Mouse (Mus musculus) induced T-regulatory cell, adult 2 months (primary cell): ENCODE measurements around the gene Zfp219.

Source experiments
- DNase-seq: peaks from one replicate; pipeline ENCODE4 v3.0.0-alpha.2; 2012; ENCODE audit warnings: low read depth

Zfp219 gene

DNA sequence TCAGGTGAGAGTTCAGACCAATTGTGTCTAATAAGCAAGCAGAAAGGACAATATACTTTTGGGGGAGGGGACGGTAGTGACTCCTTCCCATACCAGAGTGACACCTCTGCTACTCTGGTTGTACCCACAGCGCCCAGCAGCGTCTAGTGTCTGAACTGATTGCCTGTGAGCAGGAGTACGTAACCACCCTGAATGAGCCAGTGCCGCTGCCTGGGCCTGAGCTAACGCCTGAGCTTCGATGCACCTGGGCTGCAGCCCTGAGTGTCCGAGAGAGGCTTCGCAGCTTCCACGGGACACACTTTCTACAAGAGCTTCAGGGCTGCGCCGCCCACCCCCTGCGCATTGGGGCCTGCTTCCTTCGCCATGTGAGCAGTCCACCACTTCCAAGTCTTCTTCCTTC is 23.1 kb downstream of the Zfp219 start:
- no peak for DNase-seq

DNA sequence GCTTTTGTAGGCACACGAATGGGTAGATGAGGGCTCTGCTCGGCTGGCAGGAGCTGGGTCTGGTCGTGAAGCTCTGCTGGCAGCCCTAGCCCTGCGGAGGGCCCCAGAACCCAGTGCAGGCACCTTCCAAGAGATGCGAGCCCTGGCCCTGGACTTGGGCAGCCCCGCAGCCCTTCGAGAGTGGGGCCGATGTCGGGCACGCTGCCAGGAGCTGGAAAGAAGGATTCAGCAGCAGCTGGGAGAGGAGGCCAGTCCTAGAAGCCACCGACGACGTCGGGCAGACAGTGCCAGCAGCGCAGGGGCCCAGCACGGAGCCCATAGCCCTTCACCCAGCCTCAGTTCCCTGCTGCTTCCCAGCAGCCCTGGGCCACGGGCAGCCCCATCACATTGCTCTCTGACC is 23.7 kb downstream of the Zfp219 start:
- no peak for DNase-seq

DNA sequence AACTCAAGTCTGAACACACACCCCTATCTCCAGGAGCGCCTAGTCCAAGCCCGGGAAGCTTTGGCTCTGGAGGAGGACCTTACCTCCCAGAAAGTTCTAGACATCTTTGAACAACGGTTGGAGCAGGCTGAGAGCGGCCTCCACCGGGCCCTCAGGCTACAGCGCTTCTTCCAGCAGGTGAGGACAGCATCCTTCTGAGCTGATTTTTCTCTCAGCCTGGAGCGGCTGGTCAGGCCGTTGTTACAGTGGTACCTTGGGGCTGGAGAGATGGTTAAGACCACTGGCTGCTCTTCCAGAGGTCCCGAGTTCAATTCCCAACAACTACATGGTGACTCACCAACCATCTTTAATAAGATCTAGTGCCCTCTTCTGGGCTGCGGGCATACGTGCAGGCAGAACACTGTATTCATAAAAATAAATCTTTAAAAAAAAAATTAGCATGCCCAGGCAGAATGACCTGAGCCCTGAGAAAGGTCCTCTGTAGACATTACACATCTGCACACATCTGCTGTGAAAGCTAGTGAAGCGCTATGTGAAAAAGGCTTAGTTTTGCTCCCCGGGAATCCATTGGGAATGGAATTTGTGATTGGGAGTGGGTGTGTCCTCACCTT is 24.2 kb downstream of the Zfp219 start:
- DNase-seq: no peak

DNA sequence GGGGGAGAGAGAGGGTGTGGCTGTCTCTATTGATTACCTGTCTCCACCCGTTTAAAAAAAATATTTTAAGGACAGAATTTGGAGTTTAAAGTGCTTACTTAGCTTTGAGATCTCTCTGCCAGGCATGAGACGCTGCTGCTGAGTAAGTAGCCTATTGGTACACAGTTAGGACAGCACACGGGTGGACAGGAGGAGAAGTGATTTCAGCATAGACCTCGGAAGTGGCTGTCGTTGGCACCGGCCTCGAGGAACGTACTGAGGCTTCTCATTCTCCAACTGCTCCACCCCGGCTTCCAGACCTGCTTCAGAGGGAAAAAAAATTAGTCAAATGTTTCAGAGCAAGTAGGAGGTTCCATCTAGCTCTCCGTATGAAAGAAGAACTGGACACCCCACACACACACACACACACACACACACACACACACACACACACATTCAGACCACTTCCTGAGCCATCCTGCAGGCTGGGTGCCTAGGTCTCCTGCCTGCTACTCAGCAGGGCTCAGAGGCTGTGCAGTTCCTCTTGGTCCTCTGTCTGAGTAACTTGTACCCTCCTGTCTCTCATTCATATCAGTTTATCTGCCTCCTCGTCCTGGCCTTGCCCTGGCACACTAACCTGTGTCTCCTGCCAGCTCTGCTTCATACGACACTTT is 25.2 kb downstream of the Zfp219 start:
- no peak for DNase-seq

DNA sequence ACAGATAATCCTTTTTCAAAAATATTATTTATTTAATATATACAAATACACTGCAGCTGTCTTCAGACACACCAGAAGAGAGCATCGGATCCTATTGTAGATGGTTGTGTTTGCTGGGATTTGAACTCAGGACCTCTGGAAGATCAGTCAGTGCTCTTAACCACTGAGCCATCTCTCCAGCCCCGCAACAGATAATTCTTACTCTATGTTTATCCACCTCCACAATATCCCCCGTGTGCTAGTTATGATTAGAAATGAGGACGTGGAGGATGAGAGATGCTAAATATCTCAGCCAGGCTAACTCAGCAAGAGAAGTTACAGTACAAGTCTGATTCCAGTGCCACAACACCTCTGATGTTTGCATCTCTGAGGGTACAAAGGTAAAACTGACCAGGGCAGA is 26.1 kb downstream of the Zfp219 start:
- DNase-seq: no peak

DNA sequence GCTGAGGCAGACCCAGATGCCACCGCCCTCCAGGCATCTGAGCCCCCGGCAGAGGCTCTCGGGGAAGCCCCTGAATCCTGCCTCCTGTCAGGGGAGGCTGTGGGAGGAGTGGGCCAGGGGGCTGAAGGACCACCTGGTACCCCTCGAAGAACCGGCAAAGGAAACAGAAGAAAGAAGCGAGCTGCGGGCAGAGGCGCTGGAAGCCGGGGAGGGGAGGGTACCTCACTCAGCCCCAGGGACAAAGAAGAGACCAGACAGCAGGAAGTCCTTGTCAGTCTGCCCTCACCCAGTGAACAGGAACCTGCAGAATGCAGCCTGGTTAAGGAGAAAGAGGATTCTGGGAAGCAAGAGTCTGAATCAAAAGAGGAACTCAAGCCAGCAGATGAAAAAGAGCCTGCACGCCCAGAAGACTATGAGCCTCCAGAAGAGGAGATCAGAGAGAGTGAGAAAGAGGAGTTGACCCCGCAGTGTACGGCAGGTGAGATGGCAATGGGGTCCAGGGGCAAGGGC is 31.0 kb downstream of the Zfp219 start:
- no peak for DNase-seq

DNA sequence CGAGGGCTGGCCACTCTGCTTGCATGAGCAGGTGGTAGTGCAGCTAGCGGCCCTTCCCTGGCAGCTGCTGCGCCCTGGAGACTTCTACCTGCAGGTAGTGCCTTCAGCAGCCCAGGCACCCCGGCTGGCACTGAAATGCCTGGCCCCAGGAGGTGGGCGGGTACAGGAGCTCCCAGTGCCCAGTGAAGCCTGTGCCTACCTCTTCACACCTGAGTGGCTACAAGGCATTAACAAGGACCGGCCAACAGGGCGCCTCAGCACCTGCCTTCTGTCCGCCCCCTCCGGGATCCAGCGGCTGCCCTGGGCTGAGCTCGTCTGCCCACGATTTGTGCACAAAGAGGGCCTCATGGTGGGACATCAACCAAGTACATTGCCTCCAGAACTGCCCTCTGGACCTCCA is 31.8 kb downstream of the Zfp219 start:
- no peak for DNase-seq

DNA sequence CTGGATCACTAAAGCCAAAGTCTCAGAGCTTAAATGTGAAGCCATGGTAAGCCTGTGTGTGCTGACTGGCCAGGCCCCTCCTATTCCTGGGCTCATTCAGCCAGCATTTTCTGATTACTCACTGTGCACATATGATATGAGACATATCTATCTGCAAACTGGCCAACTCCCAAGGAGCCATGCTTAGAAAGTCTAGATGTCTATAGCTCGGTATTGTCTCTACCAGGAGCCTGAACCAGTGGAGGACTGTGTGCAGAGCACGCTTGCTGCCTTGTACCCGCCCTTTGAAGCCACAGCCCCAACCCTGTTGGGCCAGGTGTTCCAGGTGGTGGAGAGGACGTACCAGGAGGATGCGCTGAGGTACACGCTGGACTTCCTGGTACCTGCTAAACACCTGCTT is 33.4 kb downstream of the Zfp219 start:
- DNase-seq: no peak

DNA sequence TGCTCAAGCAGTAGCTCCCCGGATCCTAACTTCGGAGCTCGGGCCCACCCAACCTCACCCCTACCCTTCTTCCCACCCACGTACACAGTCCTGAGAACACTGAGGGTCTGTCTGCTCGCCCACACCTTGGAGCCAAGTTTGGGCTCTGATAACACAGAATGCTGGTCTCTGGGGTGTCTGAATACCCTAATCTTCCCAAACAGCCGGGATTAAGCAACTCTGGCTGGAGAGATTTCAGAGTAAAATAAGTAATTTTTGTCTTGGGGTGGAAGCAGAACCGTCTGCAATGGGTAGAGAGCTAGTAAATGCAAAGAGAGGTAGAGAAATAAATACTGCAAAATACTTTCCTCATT is 34.4 kb downstream of the Zfp219 start:
- no peak for DNase-seq

DNA sequence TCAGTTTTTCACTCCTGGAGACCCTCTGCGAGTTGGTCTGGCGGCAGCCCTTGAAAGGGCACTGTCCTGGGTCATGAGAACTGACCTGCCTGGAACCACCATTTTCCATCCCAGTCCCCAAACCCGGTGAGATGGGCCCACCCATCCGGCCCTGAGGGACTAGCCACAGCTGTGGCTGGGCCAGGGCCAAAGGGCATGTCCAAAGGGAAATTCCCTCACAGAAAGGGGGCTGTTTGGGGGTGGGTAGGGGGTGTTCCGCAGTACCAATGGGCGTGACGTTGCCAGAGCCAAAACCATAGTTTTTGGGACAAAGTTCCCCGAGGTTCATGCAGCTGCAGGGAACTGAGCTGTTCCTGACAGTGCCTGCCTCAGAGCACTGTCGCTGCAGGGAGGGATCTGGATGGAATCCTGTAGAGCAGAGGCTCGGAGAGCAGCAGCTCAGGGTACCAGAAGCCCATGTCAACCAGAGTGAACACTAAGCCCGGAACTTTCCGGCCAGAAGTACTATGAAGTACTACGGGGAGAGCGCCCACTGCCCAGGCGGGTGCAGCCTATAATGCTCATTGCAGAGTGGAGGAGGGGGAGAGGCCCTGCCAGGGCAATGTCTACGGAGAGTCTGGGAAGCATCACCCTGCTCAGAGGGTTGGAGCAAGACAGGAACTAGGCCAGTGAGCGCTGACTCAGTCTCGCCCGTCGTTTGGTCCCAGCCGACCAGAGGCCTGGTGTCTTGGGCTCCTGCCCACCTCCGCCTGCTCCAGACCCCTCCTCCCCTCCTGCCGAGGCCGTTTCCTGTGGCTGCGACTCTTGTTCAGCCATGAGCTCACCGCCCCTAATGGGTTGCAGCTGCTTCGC is 35.0 kb downstream of the Zfp219 start:
- peak; percentile 17 for DNase-seq

DNA sequence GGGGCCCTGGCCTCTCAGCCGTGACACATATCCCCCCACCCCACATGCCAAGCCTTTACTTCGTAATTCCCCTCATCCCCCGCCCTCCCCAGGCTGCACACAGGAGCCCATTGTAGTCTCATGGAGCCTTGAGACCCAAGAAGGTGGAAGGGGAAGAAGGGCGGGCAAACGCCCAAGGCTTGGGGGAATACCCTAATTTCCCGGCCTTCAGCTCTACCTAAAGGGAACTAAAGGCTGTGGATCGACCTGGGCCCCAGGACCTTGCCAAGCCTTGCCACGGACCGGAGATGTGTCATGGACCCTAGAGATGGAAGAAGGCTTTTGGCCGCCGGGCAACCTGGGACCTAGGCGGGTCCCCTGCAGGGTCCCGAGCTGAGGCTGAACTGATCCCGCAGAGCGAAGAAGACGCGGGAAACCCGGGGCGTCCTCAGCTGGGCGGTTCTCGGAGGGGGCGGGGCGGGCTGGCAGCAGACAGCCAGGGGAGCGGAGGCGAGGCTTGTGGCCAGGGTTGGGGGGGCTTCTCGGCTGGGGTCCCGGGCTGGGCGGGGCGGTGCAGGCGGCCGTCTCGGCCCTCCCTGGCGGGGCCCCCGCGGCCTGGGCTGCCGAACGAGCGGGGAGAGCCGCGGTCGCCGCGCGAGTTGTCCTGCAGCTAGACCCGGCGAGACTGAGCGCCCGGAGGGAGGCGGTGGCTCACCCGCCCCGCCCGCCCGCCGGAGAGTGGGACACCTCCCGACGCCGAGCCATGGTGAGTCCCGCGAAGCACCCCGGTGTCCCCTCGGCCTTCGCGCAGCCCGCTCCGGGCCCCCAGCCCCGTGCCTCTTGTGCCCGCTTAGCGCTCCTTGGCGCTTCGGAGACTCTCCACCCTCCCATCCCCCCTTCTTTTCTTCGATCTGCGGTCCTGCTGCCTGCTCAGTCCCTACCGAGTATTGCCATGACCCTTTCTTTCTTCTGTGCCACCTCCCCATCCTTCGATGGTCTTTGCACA is 36.0 kb downstream of the Zfp219 start, which contains the start of gene Arhgef40:
Arhgef40 (plus strand) TSS at position 473 of the 985 bp plus-strand sequence.
- DNase-seq: peak; percentile 58

DNA sequence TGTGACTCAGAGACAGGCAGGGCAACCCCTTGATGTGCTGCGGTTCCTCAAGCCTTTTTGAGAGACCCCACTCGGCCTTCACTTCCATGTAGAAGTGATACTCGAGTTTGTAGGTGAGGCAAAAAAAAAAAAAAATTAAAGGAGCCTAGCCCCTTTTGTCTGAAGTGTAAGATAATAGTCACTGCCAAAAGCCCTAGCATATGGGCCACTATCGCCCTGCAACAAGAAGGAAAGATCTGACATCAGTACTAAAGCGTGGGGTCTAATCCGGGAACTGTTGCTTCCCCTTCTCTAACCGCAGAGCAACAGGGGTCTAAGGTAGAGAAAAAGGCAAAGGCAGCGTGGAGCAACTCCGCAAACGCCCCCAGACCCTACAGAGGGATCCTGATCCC is 36.7 kb downstream of the Zfp219 start:
- DNase-seq: no peak

DNA sequence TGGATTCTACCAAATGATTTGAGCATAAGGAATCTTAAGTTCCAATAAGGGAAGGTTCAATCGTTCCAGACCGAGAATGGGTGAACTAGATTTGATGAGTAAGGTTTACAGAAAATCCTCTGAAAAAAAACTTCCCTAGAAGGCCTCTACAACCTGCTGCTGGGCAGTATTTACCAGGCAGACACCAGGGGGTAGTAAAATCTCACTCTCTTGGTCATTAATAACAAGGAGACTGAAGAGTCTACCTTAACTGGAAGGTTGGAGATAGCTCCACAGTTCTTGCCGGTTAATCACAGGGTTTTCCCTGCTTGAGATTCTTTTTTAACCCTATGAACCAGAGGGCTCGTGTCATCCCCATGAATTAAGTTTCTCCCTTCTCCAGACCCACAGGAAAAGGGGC is 37.3 kb downstream of the Zfp219 start:
- DNase-seq: no peak

DNA sequence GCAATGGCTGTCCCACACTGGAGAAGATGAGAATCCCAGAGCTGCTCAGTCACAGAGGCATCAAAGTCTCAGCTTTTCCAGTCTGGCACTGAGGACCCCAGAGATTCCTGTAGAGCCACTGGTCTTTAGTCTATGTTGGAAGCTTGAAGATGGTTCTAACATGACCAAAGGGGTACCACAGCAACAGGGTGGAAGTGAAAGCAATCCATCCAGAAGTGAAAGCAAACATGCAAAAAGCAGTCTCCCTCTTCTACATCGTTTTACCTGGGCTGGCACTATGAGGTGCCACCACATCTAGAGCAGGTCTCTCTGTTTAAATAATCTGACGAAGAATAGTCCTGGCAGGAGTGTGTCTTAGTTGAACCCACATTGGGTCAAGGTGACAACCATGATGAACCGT is 41.3 kb downstream of the Zfp219 start:
- no peak for DNase-seq

DNA sequence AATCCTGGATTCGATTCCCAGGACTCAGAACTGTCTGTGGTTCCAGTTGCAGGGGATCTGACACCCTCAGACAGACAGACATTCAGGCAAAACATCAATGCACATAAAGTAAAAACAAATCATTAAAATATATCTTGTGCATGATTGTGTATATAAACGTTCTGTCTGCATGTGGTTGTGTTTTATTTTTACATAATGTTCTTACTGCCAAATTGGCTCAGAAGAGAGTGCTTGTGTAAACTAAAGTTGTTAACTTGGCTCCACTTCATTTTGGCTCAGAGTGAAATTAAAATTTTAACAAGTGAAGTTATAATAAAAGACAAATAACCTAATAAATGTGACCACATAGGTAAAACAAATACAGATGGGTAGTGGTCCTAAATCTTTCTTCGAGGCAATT is 53.1 kb downstream of the Zfp219 start:
- no peak for DNase-seq

DNA sequence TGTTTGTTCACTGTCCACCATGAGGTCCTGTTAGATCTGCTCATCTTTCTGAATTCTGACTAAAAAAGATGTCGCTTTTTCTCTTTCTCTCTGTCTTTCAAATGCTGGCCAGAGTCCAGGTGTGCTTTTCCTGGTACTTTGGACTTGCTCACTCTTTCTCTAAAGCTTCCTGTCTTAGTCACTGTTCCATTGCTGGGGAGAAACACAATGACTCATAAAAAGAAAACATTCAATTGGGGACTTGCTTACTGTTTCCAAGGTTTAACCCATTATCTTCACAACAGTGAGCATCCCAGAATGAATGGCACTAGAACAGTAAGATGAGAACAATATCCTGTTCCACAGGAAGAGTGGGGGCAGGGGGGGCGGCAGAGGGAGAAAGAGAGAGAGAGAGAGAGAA is 60.2 kb downstream of the Zfp219 start:
- DNase-seq: no peak
